Mouse (Mus musculus) liver, embryonic 13.5 days (tissue): ENCODE results near the gene Agfg2. TPM values are rescaled to one million over a fixed set of nuclear protein-coding genes. Genes with fewer than 3 reads are reported as not detected.
"Not testable (repeated sequence)": the region's sequence is repeated elsewhere in the genome, so short reads cannot be mapped to it uniquely, and the experiment has no call there.

Experiments used
- ATAC-seq: fragments of 200-750 bp; cut with Nextera tagmentation; 2 replicates; pipeline ENCODE4 v1.8.0; 2017; ENCODE audit warnings: low read depth, mild to moderate bottlenecking, moderate number of reproducible peaks, moderate library complexity
- DNase-seq: peaks from one replicate; pipeline ENCODE4 v3.0.0; 2022
- H3K27ac ChIP-seq: fragments of 300-500 bp; sonication (generic); 2 replicates; pipeline ENCODE4 v1.5.1; 2015; ENCODE audit warnings: moderate library complexity, mild to moderate bottlenecking, inconsistent platforms
- H3K27me3 ChIP-seq: fragments of 300-500 bp; sonication (generic); 2 replicates; pipeline ENCODE4 v1.6.1; 2015; ENCODE audit warnings: mild to moderate bottlenecking, inconsistent platforms
- H3K36me3 ChIP-seq: fragments of 300-500 bp; sonication (generic); 2 replicates; pipeline ENCODE4 v1.6.1; 2015; ENCODE audit warnings: mild to moderate bottlenecking, inconsistent platforms
- H3K4me1 ChIP-seq: fragments of 300-500 bp; sonication (generic); replicated peaks from 2 replicates; pipeline ENCODE4 v1.6.1; 2015; ENCODE audit warnings: inconsistent platforms
- H3K4me2 ChIP-seq: fragments of 300-500 bp; sonication (generic); 2 replicates; pipeline ENCODE4 v1.6.1; 2015; ENCODE audit warnings: inconsistent platforms, mild to moderate bottlenecking, moderate library complexity
- H3K4me3 ChIP-seq: fragments of 300-500 bp; sonication (generic); replicated peaks from 2 replicates; pipeline ENCODE4 v1.5.1; 2015; ENCODE audit warnings: mild to moderate bottlenecking, inconsistent platforms
- H3K9ac ChIP-seq: fragments of 300-500 bp; sonication (generic); 2 replicates; pipeline ENCODE4 v1.6.1; 2015; ENCODE audit warnings: mild to moderate bottlenecking, inconsistent platforms
- H3K9me3 ChIP-seq: fragments of 300-500 bp; sonication (generic); replicated peaks from 2 replicates; pipeline ENCODE4 v1.6.1; 2016; ENCODE audit warnings: inconsistent platforms
- WGBS: fragments of 180-500 bp; shearing (Covaris S2); methylation state at CpG from one replicate; pipeline ENCODE4 v1.1.7; 2015; ENCODE audit not compliant: insufficient replicate concordance; 5-methylcytosine and 5-hydroxymethylcytosine counted together
- polyA plus RNA-seq: library from polyadenylated mRNA; unstranded; fragments of >200 nt; fragmentation: Nextera tagmentation; extraction: Ambion mirVana; gene quantifications from 2 replicates; pipeline ENCODE4 v1.2.1, GENCODE M21; 2015

Agfg2 gene
- polyA plus RNA-seq, 1 experiment from 2014 or later, result 32.1 TPM

- no peak for DNase-seq
- Histone ChIP-seq H3K4me2 (peak overlapping the region; percentile 92), H3K9ac (peak overlapping the region; percentile 83), H3K36me3 (0 out of 2 replicates have a peak, but pooled peaks cover 4% of the 10 kb centered on the region), H3K4me1 (peaks cover 55% of the 10 kb centered on the region), H3K9me3 (no peaks in the 10 kb centered on the region), H3K4me3 (peak overlapping the region; percentile 93), H3K27ac (peak overlapping the region; percentile 91), H3K27me3 (no peaks in the 10 kb centered on the region)
- 2% methylated on average over 9 of the region's 9 CpGs for WGBS
- no peak for ATAC-seq
Observed at GRCm38 (mm10) chr5:137627991-137628390, 56.5 kb downstream of the Agfg2 start.

DNA sequence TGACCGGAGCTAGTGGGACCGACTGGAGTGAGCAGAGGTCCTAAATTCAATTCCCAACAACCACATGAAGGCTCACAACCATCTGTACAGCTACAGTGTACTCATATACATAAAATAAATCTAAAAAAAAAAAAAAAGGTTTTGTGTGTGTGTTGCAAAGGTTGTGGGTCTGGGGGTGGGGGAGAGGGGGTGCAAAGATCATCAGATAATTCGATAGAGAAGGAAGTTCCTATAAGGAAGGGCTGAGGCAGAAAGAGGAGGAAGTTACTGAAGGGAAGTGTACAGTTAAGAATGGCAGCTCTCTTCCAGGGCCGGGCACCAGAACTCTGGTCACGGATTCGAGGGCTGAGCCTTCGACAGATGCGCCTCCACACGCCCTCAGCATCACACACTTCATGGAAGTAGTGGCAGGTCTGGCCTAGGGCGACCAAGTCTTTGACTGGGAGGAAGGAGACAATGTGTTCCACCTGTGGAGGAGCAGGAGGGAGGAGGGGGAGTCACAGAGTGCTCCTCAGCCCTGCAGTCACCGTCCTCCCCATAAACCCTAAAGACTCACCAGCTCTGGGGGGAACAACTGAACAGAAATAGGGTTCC lies 60.5 kb downstream of the Agfg2 start:
- H3K9ac ChIP-seq, result no peak overlapping the region
- no peak for DNase-seq

GRCm38 (mm10) chr5:137615347-137615746 lies 69.2 kb downstream of the Agfg2 start:
- Histone ChIP-seq H3K27me3 (peaks cover 6% of the 10 kb centered on the region), H3K4me1 (peaks cover 27% of the 10 kb centered on the region), H3K9ac (no peak overlapping the region), H3K4me3 (no peak overlapping the region), H3K36me3 (no peaks in the 10 kb centered on the region), H3K9me3 (no peaks in the 10 kb centered on the region), H3K27ac (no peak overlapping the region), H3K4me2 (no peak overlapping the region)
- WGBS, result 67% methylated on average over 7 of the region's 7 CpGs
- ATAC-seq (no peak), DNase-seq (no peak)

More for the DNA sequence above, 60.5 kb downstream of the Agfg2 start:
- peaks cover 21% of the 10 kb centered on the region for H3K4me1 ChIP-seq
- ATAC-seq, result no peak
- no peak overlapping the region for H3K4me3 ChIP-seq
- no peaks in the 10 kb centered on the region for H3K27me3 ChIP-seq
- H3K27ac ChIP-seq, result no peak overlapping the region
- H3K36me3 ChIP-seq, result no peaks in the 10 kb centered on the region
- H3K9me3 ChIP-seq, result no peaks in the 10 kb centered on the region
- H3K4me2 ChIP-seq, result no peak overlapping the region
- 44% methylated on average over 11 of the region's 11 CpGs for WGBS

DNA sequence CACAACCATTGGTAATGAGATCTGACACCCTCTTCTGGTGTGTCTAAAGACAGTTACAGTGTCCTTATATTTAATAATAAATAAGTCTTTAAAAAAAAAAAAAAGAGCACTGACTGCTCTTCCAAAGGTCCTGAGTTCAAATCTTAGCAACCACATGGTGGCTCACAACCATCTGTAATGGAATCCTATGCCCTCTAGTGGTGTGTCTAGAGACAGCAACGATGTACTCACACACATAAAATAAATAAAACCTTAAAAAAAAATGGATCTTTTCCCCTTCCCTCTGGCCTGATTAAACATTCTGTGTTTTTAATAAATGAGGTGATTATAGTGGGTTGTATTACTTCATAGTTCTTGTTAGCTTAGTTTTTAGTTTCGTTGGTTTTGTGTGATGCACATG lies 69.6 kb downstream of the Agfg2 start:
- not testable (repeated sequence) for ATAC-seq, H3K36me3 ChIP-seq, H3K27me3 ChIP-seq, H3K9ac ChIP-seq, H3K4me3 ChIP-seq, H3K9me3 ChIP-seq, H3K27ac ChIP-seq, H3K4me2 ChIP-seq, DNase-seq
- WGBS, result 78% methylated on average over 2 of the region's 2 CpGs
- peaks cover 32% of the 10 kb centered on the region for H3K4me1 ChIP-seq

DNA sequence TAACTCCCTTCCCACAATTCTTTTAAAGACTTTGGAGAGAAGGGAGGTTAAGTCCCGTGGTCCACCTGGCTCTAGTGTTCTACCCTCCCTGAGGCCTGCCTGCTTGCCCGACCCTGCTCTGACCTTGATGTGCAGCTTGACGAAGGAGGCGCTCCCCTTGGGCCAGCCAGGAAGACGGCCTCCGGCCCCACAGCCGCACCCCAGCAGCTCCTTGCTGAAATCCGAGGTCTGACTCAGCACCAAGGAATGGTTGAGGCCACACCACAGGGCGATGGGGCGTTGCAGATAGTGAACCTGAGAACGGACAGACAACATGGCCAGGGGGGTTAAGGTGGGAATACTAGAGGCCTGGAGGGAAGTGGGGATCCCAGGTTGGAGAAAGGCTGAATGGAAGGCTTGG lies 71.0 kb downstream of the Agfg2 start, which contains the start of gene Pcolce:
Gene Pcolce, minus strand, starts transcription at position 235 of the 400 bp plus-strand sequence.
- H3K4me2 ChIP-seq, result no peak within 1 kb of the TSS
- H3K9me3 ChIP-seq, result no peaks in the 10 kb centered on the region
- H3K9ac ChIP-seq, result no peak within 1 kb of the TSS
- H3K4me1 ChIP-seq, result peaks cover 45% of the 10 kb centered on the region
- no peaks in the 10 kb centered on the region for H3K36me3 ChIP-seq
- DNase-seq (no peak), ATAC-seq (no peak)
- H3K4me3 ChIP-seq, result no peak within 1 kb of the TSS
- peaks cover 12% of the 10 kb centered on the region for H3K27me3 ChIP-seq
- WGBS, result 48% methylated on average over 11 of the region's 11 CpGs
- H3K27ac ChIP-seq, result no peak within 1 kb of the TSS

- Histone ChIP-seq H3K4me3 (no peak overlapping the region), H3K9ac (no peak overlapping the region), H3K4me1 (peaks cover 50% of the 10 kb centered on the region), H3K27ac (no peak overlapping the region), H3K4me2 (no peak overlapping the region), H3K36me3 (no peaks in the 10 kb centered on the region), H3K27me3 (peaks cover 17% of the 10 kb centered on the region), H3K9me3 (no peaks in the 10 kb centered on the region)
- DNase-seq (no peak), ATAC-seq (no peak)
- WGBS, result 68% methylated on average over 5 of the region's 5 CpGs
Observed at GRCm38 (mm10) chr5:137613076-137613475, 71.5 kb downstream of the Agfg2 start.

- Histone ChIP-seq H3K4me2 (peak overlapping the region; percentile 32), H3K4me3 (peak overlapping the region; percentile 16; the same call in 1 of the 2 replicates), H3K36me3 (peaks cover 4% of the 10 kb centered on the region; the same call in 1 of the 2 replicates), H3K27ac (peak overlapping the region; percentile 74), H3K9ac (0 out of 2 replicates have a peak overlapping the region, but pooled peaks have one; percentile 4), H3K27me3 (peaks cover 20% of the 10 kb centered on the region), H3K9me3 (no peaks in the 10 kb centered on the region), H3K4me1 (peaks cover 52% of the 10 kb centered on the region)
- ATAC-seq (peak; percentile 46), DNase-seq (no peak)
- 24% methylated on average over 6 of the region's 6 CpGs for WGBS
Observed at GRCm38 (mm10) chr5:137611245-137611602, 73.3 kb downstream of the Agfg2 start.

GRCm38 (mm10) chr5:137610548-137611244 lies 73.8 kb downstream of the Agfg2 start:
- Histone ChIP-seq H3K27me3 (peaks cover 20% of the 10 kb centered on the region), H3K27ac (peak overlapping the region; percentile 74), H3K4me3 (peak overlapping the region; percentile 16), H3K36me3 (peaks cover 4% of the 10 kb centered on the region; the same call in 1 of the 2 replicates), H3K9ac (peak overlapping the region; percentile 29; the same call in 1 of the 2 replicates), H3K4me2 (peak overlapping the region; percentile 32), H3K9me3 (no peaks in the 10 kb centered on the region), H3K4me1 (peaks cover 57% of the 10 kb centered on the region)
- WGBS, result 30% methylated on average over 12 of the region's 12 CpGs
- DNase-seq, result no peak
- no peak for ATAC-seq

GRCm38 (mm10) chr5:137610056-137610455 lies 74.5 kb downstream of the Agfg2 start:
- peaks cover 64% of the 10 kb centered on the region for H3K4me1 ChIP-seq
- peaks cover 7% of the 10 kb centered on the region; the same call in 1 of the 2 replicates for H3K36me3 ChIP-seq
- peak overlapping the region; percentile 29; the same call in 1 of the 2 replicates for H3K9ac ChIP-seq
- peak overlapping the region; percentile 32 for H3K4me2 ChIP-seq
- H3K9me3 ChIP-seq, result no peaks in the 10 kb centered on the region
- H3K4me3 ChIP-seq, result peak overlapping the region; percentile 16
- 0 out of 2 replicates have a peak overlapping the region, but pooled peaks have one; percentile 13 for H3K27ac ChIP-seq
- ATAC-seq, result no peak
- no peak for DNase-seq
- peaks cover 20% of the 10 kb centered on the region for H3K27me3 ChIP-seq
- WGBS, result 82% methylated on average over 4 of the region's 4 CpGs

DNA sequence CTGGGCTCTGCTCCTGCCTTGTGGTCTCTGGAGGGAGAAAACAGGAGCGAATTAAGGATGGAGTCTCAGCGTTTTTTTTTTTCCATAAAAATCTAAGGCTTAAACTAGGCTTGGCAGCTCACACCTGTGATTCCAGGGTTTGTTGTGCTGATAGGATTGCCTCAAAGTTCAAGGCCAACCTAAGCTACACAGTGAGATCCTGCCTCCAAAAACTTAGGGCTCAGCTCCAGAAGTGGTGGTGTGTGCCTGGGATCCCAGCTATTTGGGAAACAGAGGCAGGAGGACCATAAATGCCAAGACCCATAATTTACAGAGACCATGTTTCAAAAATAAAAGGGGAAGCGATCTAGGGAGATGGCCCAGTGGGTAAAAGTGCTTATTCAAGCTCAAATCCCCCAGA lies 75.2 kb downstream of the Agfg2 start:
- no peak for DNase-seq

GRCm38 (mm10) chr5:137608654-137609190 lies 75.8 kb downstream of the Agfg2 start:
- ATAC-seq, result no peak
- H3K4me3 ChIP-seq, result no peak overlapping the region
- H3K4me1 ChIP-seq, result peaks cover 75% of the 10 kb centered on the region
- 0 out of 2 replicates have a peak overlapping the region, but pooled peaks have one; percentile 10 for H3K4me2 ChIP-seq
- DNase-seq, result no peak
- no peaks in the 10 kb centered on the region for H3K9me3 ChIP-seq
- H3K27ac ChIP-seq, result no peak overlapping the region; the same call in 1 of the 2 replicates
- H3K27me3 ChIP-seq, result peaks cover 20% of the 10 kb centered on the region
- H3K9ac ChIP-seq, result 0 out of 2 replicates have a peak overlapping the region, but pooled peaks have one; percentile 9
- H3K36me3 ChIP-seq, result peaks cover 7% of the 10 kb centered on the region; the same call in 1 of the 2 replicates
- WGBS, result 45% methylated on average over 22 of the region's 23 CpGs

More for the DNA sequence above, 75.2 kb downstream of the Agfg2 start:
- no peaks in the 10 kb centered on the region for H3K9me3 ChIP-seq
- peaks cover 20% of the 10 kb centered on the region for H3K27me3 ChIP-seq
- ATAC-seq, result no peak
- H3K4me2 ChIP-seq, result no peak overlapping the region
- peaks cover 71% of the 10 kb centered on the region for H3K4me1 ChIP-seq
- H3K36me3 ChIP-seq, result peaks cover 7% of the 10 kb centered on the region; the same call in 1 of the 2 replicates
- no peak overlapping the region for H3K9ac ChIP-seq
- H3K27ac ChIP-seq, result no peak overlapping the region
- 55% methylated on average over 3 of the region's 3 CpGs for WGBS
- no peak overlapping the region for H3K4me3 ChIP-seq
